Mouse (Mus musculus) spleen, adult 12 weeks (tissue): ENCODE data around the gene Kif28.
"Not testable (repeated sequence)": the region's sequence is repeated elsewhere in the genome, so short reads cannot be mapped to it uniquely, and the experiment has no call there.

Source experiments
- DNase-seq: peaks from one replicate; pipeline ENCODE4 v3.0.0; 2022; ENCODE audit warnings: low spot score

The Kif28 gene

DNA sequence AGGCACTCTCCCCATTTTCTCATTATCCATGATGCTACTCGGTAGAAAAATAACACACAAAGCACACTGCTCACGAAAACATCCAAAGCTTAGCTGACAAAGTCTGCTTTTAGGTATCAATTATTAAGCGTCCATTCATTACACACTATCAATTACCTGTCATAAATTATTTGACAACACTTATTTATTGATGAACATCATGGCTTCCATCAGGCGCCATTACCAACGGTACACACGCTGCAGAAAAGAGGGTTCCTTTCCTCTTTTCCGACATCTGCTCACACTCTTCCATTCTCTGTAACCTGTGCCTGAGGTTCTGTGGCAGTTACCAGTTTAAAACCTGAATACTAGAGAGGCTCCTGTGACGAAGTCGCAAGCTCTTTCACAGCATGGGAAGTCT lies at the start of gene Kif28:
Gene Kif28 (minus strand): TSS at position 101 of the 400 bp plus-strand sequence.
- no peak for DNase-seq

DNA sequence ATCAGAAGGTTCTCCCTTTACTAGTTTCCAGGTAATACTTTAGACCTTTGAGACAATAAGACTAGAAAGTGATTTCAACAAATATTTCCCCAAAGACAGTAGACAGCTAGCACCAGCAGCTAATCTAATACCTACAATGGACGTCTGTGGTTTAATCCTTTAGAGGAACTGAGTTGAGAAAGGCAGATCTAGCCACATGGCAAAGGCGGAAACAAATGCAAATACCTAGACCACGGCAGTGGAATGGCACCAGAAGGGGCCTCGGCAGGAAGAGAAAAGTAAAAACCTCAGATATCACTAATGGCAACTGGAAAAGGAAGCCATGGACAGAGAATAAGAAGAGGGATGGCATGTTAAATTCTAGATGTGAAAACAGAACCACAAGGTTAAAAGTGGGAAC lies 42.2 kb upstream of the Kif28 start:
- no peak for DNase-seq

DNA sequence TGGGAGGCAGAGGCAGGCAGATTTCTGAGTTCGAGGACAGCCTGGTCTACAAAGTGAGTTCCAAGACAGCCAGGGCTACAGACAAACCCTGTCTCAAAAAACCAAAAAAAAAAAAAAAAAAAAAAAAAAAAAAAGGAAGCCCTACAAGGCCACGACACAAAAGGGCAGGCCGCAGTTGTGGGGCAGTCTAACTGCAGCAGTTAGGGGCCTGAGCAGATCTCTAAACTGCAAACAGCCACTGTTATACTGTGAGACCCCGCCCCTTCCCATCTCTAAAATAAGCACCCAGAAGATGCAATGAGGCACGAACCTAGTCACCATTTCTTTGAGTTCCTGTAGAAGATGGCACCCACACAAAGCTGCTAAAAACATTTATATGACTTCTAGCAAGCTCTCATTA lies 40.4 kb upstream of the Kif28 start:
- no peak for DNase-seq

DNA sequence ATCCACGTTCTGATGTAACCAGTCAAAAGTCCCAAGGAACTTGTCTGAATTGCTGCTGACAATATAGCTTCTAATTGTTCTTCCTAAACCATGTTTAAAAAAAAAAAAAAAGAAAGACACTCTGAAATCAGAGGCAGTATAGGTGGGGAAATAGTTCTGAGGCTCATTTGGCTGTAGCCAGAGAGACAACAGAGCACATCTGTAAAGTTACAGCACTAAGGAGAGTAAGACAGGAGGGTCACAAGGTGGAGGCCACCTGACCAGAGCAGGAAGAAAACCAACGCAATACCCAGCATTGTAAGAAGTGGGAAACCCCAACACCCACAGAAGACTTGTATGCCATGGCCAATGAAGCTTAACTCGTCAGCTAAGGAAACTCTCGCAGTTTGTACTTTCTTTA lies 39.0 kb upstream of the Kif28 start:
- no peak for DNase-seq

DNA sequence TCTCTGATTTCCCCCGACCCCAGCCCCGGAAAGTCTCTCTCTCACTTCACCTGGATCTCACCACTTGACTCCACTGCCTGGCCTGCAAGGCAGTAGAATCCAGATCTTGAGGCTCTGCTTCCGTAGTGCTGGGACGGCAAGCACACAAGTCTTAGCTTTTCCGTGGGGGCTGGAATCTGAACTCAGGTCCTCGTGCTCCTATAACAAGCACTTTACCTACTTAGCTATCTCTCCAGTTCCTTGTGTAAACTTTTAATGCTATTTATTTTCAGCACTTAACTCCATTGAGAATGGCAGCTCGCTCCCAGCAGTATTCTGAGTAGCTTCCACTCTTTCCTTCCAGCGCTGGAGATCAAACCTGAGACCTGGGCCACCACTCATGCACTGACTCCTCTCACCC lies 31.8 kb upstream of the Kif28 start:
- no peak for DNase-seq

DNA sequence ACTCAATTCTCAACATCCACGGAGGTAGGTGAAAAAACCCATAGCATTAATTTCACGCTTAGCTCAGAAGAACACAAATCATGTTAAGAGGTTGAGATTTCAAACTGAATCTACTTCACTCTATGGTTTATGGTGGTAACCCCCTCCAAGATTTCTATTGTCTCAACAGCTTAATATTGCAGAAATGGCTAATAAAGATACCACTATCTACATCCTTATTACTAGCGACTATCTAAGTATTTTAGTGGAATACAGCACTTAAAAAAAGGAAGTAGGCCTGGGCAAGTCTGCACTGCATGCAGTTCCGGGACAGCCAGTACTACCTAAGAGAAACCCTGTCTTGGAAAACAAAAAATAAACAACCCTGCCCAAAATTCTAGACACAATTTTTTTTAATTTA lies 15.5 kb upstream of the Kif28 start:
- no peak for DNase-seq

DNA sequence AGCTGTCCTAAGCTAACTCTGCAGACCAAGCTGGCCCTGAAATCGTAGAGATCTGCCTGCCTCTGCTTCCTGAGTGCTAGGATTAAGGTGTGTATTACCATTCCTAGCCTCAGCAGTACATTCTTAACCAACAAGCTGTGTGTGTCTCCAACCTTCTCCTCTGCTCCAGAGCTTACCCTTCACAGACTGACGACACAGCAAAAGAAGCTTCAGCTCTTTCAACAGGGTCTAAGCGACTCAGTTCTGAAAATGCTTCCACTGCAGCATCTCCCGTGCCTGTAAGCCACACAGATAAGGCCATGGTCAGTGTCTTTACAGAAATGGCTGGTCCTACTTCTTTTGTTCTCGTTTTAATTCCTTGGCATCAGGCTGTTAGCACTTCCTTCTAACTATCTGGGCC lies 15.0 kb upstream of the Kif28 start:
- no peak for DNase-seq

DNA sequence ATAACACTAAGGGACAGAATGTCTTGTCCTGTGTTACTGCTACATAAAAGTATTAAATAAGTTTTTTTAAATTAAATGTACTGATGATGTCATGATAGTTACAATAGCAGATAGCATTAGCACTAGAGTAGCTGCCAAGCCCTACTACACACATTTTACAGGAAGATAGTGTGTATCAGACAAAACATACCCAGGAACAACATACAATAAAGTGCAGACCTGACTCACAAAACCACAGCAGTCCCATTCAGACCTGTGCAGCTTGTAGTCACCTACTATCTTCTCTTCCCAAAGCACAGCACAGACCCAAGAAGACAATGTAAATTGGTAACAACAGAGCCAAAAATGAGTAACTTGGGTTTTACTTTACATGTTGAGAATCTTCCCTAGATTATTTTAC lies 11.4 kb upstream of the Kif28 start:
- no peak for DNase-seq

DNA sequence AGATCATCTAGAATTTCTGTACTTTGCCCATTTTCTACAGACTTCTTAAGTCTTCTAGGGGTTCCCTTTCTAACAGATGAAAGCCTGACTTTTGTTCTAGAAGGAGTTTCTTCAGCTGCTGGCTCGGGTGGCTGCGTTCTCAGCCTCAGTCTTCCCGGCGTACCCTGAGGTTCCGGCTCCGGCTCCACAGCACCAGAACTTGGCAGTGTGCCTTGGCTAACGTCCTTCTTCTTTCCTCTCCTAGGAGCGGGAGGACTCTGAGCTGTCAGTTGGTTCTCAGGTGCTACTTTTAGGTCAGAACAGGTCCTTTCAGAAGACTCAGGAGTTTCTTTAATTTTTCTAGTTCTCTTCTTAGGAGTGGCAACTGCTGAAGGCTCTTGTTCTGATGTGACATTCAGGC lies 7.9 kb upstream of the Kif28 start:
- DNase-seq: no peak

DNA sequence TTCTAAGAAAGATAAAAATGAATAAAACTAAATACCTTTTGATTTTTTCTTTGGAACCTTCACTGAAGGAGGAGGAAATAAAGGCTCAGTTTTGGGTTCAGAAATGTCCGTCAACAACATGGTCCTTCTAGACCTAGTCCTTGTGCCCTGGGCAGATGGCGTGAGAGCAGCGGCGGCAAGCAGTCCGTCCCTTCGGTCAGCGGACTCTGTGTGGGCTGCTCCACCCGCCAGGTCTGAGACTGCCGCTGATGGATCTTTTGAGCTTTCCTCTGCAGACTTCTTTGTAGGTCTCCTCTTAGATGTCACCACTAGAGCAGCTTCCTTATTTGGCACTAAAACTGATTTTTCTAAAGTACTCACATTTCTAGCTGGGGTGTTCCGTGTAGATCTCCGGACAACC lies 7.2 kb upstream of the Kif28 start:
- no peak for DNase-seq

DNA sequence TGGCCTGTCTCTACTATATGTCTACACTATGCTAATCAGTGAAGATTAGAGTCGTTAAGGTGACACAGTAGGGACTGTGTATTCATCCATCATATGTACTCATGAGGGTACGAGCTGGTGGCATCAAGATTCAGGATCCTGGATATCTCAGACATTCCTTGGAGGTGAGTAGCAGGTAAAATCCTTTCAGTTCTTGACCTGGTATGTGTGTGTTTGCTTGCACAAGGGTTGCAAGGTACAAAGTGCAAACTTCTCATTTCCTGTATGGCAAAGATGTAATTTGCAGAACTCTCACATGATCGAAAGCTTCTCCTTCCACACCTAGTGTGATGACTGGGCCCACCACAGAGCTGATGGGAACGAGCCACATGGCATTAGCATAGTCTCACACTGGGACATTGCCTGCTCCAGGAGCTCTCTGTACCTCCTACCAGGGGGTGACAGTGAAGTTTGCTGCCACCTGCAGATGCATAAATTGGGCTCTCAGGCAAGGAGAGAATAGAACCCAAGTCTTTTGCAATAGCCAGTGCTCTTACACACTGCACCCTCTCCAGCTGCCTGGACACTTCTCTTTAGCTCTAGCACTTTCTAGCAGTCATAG lies 1.4 kb downstream of the Kif28 start:
- no peak for DNase-seq

DNA sequence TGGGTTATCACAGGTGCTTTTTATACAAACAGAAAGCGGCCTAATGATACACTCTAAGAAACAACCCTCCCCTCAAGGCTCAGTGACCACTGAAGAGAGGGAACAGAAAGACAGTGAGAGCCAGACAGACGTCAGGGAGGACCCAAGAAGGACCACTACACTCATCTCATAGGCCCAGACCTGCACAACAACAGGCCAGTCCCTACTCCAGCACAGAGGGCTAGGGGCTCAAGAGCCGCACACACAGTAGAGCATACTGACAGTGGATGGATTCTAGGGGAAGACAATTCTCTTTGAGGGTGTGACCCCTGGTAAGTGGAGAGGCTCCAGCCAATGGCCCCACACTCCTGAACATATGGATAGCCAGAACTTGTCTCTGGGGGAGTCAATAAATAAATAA lies 8.6 kb downstream of the Kif28 start:
- no peak for DNase-seq

DNA sequence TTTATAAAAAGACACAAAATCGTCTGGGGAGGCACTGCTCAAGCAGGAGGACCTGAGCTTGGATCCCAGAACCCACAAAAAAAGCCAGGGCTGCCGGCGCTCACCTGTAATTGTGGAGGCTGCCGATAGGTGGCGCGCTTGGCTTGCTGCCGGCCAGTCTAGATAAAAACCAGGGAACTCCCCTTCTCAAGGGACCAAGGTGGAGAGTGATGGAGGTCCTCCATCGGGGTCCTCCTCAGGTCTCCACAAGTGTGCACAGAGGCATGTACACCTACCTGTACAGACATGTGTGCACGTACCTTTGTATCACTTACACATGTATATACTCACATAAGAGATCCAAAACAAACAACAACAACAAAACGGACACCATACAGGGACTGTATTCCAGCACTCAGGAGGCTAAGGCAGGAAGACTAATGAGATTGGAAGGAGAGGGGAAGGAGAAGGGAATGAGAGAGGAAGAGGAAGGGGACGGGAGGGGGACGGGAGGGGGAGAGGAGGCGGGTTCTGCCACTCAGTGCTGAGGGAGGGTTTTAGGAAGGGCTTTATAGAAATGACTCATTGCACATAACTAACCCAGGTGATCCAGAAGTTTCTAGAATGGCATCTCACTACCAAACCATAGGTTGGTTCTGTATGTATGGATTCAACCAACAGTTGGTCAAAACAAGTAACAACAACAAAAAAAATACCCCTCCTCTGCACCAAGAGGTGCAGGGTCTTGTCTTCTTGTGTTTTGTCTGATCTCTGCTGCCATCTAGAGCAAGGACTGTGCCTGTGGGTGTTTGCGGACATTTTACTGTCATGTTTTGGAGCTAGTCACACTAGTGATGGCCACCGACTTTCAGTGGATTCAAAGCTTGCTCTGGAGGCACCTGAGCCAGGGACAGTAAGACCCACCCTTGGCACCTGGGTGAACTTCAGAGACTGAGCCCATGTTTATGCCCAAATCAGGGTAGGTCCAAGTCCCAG lies 10.3 kb downstream of the Kif28 start:
- peak; percentile 58 for DNase-seq

DNA sequence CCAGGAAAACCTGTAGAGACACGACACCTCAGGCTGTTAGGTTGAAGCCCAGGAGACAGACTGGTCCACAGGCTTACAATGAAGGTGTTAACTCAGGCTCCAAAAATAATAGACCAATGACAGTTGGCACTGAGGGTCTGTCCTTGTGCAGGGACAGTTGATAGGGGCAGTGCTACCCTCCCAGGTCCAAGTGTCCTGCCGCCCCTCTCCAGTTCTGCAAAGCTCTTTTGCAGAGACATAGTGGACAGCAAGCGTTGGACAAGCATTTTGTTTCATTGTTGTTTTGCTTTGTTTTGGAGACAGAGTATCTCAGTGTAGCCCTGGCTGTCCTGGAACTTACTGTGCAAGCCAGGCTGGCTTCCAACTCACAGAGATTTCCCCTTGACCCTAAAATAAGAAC lies 13.7 kb downstream of the Kif28 start:
- DNase-seq: no peak

DNA sequence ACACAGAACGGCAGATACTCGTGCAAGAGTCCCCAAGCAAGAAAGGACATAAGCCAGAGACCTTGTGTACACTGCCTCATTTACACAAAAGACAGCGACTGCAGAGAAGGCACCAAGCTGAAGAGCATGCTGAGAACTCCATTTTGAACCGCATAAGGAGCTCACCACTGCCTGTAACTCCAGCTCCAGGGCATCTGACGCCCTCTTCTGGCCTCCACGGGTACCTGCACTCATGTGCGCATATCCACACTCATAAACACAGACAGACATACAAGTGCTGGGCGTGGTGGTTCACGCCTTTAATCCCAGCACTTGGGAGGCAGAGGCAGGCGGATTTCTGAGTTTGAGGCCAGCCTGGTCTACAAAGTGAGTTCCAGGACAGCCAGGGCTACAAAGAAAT lies 16.4 kb downstream of the Kif28 start:
- no peak for DNase-seq

DNA sequence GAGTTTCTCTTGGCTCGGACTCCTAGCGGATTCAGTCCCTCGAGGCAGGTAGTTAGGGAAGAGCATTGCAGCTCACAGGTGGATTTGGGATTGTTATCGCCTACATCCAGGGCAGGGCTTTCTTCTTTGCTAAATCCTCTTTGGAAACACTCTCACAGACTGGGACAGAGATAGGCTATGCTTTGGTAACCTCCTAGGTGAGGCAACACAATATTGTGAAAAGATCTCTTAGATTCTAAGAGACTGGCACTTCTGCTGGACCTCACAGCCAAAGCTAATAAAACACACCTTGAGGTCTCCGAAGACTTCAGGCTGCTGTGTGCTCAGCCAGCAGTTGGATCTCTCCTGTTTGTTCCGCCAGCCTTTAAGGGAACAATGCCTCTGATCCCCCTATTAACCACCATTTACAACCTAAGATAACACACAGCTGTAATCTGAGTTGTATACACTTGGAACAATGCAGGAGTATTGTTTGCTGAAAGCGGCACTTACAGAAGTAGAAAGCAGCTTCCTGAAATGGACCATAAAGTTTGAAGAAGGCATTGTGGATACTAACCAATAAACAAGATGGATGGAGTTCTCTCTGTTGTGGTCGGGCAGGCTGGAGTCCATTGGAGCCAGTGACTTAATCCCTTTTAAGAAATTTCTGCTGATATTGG lies 22.1 kb downstream of the Kif28 start:
- no peak for DNase-seq

DNA sequence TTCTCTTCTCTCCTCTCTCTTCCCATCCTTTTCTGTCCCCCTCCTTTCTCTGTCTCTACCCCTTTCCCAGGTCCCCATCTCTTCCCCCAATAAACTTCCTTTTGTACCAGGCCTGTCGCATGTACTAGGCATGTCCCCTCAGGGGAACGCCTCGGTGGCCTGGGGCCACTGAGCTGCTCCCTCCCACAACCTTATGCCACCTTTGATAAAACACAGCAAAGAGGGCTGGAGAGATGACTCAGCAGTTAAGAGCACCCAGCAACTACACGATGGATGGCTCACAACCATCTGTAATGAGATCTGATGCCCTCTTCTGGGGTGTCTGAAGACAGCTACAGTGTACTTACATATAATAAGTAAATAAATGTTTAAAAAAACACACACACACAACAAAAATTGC lies 29.3 kb downstream of the Kif28 start:
- DNase-seq: no peak

DNA sequence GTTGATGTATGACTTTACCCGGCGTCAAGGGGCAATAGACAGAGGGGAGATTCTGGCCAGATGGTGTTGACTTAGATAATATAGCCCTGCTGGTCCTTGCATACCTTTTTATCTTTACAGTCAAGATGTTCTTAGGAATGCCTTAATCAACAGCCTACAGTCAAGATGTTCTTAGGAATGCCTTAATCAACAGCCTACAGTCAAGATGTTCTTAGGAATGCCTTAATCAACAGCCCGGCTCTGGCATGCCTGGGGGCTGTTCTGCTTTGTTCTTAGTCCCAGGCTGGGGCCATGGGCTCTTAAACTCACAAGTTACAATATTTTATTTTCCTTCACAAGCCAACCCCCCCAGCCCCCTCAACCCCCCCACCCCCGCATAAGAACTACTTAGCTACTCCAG lies 29.8 kb downstream of the Kif28 start:
- DNase-seq: not testable (repeated sequence)

DNA sequence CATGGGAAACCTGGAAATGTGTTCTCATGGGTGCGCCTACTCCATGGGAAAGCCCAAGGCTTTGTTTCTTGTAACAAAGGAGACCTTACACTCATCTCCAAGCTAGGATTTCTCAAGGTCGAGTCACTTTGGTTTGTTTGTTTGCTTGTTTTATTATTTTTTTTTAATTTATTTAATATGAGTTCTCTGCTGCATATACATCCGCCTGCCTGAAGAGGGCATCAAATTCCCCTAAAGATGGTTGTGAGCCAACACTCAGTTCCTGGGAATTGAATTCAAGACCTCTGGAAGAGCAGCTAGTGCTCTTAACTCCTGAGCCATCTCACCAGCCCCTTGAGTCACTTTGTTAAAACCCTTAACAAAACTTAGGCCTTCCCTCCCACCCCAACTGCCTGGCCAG lies 31.7 kb downstream of the Kif28 start:
- DNase-seq: no peak

DNA sequence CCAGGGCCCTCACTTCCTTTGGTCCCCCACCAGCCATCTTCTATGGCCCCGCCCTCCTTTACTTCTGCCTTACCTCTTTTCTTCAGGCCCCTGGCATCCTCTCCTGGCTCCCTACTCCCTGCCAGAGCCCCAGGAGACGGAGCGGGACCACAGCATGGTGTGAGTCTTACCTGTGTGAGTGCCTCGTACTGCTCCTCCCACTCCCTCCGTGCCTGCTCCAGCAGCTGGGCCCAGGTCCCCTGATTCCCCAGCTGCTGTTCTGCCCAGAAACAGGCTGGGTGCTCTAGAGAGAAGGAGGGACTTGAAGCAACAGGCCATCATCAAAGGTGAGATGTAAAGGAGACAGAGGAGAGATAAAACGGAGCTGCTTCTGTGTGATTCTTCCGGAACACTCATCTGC lies 32.4 kb downstream of the Kif28 start:
- DNase-seq: no peak

DNA sequence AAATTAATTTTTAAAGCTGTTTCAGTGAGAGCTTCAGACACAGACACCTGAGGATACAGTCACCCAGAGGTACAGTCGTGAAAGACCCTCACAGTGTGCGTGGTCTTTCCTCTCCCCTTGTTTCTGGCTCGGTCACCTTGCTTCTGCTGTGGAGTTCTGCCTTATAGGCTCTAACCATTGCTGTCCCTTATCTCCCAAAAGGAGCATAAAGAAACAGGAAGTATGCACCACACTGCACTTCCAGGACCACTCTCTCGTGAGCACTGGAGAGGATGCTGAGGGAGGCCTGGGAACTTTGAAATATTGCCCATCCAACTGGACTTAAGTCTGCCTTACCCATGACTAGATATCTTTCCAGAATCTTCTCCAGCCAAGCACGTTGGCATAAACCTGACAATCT lies 34.3 kb downstream of the Kif28 start:
- DNase-seq: no peak

DNA sequence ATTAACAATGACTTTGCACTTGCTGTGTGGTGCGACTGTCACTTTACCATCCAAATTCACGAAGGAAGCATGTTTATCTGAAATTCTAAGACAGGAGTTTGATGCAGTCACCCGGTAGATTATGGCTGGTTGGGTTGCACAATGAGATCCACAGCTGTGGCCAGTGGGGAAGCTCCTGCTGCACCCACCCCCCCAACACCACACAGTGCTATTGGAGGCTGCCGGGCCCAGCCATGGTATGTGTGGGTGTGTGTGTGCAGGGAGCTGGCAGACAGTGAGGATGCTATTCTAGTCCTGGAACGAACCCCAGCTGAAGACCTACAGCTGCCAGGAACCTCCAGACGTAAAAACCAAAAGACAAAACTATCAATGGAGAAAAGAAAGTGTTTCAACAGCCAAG lies 35.7 kb downstream of the Kif28 start:
- DNase-seq: no peak

DNA sequence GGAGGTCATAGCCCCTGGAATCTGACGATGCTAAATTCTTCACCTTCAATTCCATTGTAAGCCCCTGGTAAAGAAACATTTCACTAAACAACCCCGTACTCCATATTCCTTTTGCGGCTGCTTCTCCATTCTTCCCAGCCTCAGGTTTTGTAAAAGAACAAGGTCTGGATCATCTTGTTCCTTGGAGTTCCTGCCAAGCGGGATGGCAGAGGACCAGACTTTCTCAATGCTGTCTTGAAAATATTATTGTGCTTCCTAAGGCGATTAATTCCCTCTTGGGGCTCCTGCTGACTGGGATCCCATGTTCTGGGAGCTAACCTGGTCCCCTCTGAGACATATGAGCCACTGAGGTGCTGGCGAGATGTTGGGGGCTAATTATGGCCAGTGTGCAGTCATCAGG lies 39.9 kb downstream of the Kif28 start:
- DNase-seq: no peak
